Mouse (Mus musculus) layer of hippocampus, postnatal 14 days (tissue): ENCODE results near the gene Acadvl. TPM values are rescaled to one million over a fixed set of nuclear protein-coding genes. Genes with fewer than 3 reads are reported as not detected.

Source experiments
- DNase-seq, 2 experiments: peaks; one replicate each; pipeline ENCODE4 v3.0.0; 2021 to 2022; ENCODE audit warnings: low spot score in 2 of 2, mixed read lengths in 1 of 2
- microRNA-seq, 2 experiments: library from miRNA; unstranded; fragments of <30 nt; microRNA quantifications; one replicate each; pipeline ENCODE4 v1.2.0; 2021
- total RNA-seq, 2 experiments: library from RNA; stranded (reverse); gene quantifications; 2 replicates each; pipeline ENCODE4 v1.2.3; 2021

Acadvl gene
- total RNA-seq, 2 experiments from 2014 or later = 62.3 to 69.2 TPM

DNA sequence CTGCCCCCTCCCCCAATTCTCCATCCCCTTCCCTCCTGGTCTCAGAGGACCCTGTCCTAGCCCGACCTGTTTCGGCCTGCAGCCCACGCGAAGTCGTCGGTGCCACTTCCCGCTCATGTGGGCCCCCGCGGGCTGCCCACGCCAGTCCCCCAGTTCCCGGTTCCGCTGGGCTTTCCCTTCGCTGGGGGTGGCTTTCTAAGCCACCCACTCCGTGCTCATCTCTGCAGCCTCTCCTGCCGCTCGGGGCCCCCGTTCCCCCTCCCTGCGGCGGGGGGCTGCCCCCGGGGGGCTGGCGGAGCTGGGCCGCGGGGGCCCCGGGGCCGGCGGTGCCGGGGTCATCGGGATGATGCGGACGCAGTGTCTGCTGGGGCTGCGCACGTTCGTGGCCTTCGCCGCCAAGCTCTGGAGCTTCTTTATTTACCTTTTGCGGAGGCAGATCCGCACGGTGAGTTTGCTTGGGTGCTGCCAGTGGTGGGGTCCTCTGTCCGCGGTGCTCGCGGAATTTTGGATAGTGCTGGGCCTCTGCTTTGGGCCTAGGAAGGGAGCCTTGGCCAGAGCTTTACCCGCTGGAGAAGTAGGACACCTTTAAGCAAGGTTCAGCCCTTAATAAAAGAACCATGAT, 34.0 kb downstream of the Acadvl start, which contains the start of gene Ctdnep1:
Gene Ctdnep1, plus strand, starts transcription at position 16 of the 622 bp plus-strand sequence.
- DNase-seq = no peak

- peak; percentile 100 for DNase-seq
Observed at GRCm38 (mm10) chr11:69980196-69981140, 34.7 kb downstream of the Acadvl start.

- no peak for DNase-seq
Observed at GRCm38 (mm10) chr11:69979827-69980195, 35.4 kb downstream of the Acadvl start.

DNA sequence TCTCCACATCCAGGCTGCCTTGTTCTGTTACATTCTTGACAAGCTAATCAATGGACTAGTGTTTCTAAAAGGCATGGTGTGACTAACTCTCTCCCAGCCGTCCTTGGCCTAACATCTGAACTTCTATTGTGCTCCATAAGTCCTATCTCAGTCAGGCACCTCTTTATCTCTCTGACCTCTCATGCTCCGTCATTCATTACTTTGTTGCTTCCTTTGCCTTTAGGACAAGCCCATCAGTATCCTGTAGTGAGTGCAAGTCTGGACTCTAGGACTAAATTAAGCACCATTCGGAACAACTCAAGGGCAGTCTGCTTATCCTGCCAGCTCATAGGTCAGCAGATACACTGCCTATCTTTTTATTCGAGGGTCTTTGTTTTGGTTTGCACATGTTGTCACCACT, 38.9 kb downstream of the Acadvl start:
- no peak for DNase-seq

DNA sequence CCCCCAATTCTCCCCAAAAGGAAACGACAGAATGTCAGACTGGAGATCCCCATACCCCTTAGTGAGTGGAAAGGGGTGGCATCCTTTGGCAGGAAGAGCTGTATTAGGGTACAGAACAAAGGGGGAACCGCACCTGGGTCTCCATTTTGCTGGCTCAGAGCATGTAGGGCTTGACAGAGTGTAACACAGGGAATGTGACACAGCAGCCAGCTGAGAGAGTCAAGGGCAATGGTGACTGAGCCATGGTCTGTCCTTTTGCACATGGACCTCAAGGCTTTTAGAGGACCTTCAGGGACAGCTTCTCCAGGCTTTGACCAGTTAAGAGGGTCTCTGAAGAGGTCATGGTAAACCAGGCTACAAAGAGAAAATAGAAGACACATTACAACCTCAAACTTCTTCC, 40.3 kb downstream of the Acadvl start:
- no peak for DNase-seq

DNA sequence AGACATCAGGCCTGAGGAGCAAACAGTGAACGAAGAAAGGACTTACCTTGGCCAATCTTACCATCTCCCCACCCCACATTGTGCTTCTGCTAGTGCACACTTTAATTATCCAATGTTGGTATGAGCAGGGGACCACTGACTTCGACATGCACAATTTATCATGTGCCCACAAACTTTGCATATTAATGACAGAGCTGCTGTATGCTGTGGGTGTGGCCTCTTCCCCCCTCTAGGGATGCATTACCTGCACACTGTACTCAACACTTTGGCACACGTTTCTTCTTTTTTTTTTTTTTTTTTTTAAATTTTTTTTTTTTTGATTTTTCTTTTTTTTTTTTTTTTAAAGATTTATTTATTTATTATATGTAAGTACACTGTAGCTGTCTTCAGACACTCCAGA, 44.4 kb downstream of the Acadvl start:
- DNase-seq = no peak

DNA sequence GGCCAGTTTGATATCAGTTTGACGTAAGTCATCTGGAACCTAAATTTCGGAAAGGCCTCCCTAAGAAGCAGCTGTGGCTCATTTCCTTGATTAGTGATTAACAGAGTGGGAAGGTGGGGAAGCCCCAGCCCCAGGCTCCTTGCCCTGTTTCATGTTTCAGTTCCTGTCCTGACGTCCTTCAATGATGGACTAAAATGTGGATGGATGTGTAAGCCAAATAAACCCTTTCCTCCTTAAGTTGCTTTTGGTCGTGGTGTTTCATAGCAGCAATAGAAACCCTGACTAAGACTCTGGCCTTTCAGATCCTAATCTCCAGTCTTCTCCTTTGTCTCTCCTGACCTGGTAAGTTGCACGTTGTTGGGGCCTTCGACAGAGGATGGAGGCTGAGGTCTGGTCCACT, 45.0 kb downstream of the Acadvl start:
- DNase-seq = no peak

DNA sequence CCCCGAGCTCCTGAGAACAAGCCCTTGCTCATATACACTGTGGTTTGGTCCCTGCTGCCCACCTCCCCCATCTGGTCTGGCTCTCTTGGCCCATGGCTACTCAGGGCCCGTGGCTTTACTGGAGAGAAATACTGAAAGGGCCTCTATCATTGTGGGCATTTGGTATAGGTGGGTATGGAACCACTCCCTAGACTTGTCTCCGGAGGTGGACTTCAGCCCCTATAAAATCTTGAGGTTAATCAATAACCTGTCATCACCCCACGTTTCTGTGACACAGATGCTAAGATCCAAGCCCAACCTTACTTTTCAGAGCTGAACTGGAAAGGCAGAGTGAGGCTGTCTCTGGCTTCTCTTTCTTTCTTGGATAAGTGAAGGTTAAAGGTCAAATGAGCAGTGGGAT, 46.4 kb downstream of the Acadvl start:
- no peak for DNase-seq

DNA sequence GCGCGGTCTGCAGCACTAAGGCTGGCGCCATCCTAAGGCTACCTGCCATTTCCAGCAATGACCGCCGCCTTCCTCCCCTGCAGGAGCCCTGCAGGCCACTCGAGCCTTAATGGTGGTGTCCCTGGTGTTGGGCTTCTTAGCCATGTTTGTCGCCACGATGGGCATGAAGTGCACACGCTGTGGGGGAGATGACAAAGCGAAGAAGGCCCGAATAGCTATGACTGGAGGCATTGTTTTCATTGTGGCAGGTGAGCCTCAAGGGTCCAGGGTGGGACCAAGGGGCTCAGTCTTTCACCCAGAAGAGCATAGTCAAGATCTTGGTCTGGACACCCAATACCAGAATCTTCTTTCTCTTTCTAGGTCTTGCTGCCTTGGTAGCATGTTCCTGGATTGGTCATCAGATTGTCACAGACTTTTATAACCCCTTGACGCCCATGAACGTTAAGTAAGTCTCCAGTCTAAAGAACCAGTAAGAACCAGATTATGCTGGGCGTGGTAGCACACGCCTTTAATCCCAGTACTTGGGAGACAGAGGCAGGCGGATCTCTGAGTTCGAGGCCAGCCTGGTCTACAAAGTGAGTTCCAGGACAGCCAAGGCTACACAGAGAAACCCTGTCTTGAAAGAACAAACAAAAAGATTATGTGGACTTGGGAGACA, 48.2 kb downstream of the Acadvl start:
- DNase-seq = no peak

- no peak for DNase-seq
Observed at GRCm38 (mm10) chr11:69966006-69966859, 49.0 kb downstream of the Acadvl start.

- DNase-seq = no peak
Observed at GRCm38 (mm10) chr11:69965271-69966005, 49.8 kb downstream of the Acadvl start.

DNA sequence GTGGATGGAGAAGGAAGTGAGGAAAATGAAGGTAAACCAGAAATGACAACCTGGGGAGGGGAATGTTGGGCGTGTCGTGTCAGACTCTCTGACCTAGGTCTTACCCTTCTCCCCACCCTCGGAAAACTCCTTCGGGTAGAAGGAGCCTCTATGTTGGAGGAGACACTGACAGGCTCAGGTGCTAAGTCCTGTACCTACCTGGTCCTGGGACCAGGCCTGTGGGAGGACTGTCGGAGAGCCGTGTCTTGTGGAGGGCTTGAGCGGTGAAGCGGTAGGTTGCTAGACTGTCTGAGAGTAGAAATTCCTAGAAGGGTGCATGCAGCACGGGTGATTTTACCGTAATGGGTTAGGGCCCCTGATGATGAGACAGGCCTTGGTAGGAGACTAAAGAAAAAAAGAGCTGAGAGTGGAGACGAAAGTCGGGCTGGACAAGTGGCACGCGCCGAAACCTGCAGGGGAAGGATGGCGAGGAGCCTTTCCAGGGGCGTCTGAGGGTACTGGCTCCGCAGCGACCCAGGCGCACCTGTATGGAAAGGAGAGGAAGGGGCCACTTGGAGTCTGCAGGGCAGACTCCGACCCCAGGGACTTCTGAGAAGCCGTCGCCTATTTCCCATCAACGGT, 50.5 kb downstream of the Acadvl start, which contains the start of gene Cldn7:
Gene Cldn7, plus strand, starts transcription at position 130 of the 621 bp plus-strand sequence.
- DNase-seq = no peak

DNA sequence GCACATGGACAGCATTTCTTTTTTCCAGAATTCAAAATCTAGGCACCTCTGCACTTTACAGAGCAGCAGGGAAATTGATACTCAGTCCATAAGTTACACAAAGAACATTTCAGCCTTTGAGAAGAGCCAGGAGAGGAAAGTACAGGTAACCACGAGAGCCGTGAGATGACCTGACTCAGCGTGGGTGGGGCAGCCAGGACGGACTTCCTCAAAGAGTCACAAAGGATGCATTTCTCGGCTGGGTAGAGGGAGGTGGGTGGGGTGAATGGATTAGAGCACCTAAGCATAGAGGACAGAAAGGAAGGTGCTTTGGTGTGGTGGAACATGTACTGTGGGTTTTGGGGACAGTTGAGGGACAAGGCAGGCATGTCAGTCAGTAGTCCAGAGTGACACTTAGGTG, 53.4 kb downstream of the Acadvl start:
- DNase-seq = no peak

DNA sequence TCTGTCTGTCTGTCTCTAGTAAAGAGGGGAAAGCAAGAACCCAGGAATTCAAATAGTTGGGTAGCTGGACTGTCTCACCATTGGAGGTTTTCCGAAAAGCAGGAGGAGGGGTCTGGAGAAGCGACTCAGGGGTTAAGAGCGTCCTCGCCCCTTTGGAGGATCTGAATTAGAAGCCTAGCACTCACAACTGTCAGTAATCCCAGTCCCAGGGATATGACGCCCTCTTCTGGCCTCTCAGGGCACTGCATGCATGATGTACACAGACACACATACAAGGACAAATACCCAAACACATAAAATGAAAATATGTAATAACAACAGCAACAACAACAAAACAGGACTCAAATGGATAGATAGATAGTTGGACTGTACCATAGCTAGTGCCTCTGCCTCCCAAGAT, 54.6 kb downstream of the Acadvl start:
- no peak for DNase-seq

Small RNAs within 50 kb of the gene (microRNA-seq; reads per million reads assigned to microRNA genes)
- gene Gm44349 (0 to 0.23 reads per million in 2 experiments), gene Mir324 (9,675 to 10,187 reads per million in 2 experiments)

Other genes with a start within 250 kb of the Acadvl start
- gene Zbtb4, start 249.5 kb downstream of the Acadvl start, total RNA-seq = 10 to 100 TPM; 82.0 to 83.5 TPM
- gene Chrnb1, start 219.5 kb downstream of the Acadvl start, total RNA-seq = 1 to 10 TPM; 1.0 to 1.1 TPM
- gene Fgf11, start 213.6 kb downstream of the Acadvl start, total RNA-seq = 10 to 100 TPM; 22.8 to 23.7 TPM
- not detected for gene Tmem102, start 209.8 kb downstream of the Acadvl start, total RNA-seq
- not detected for gene Gm39566, start 200.1 kb downstream of the Acadvl start, total RNA-seq
- gene Spem2, start 196.9 kb downstream of the Acadvl start, total RNA-seq = not detected
- under 1 TPM; 0.50 to 0.74 TPM for gene Spem1, start 193.2 kb downstream of the Acadvl start, total RNA-seq
- 100 to 1,000 TPM; 220 to 226 TPM for gene Nlgn2, start 177.6 kb downstream of the Acadvl start, total RNA-seq
- 100 to 1,000 TPM; 150 to 162 TPM for gene Tmem256, start 176.9 kb downstream of the Acadvl start, total RNA-seq
- gene Plscr3, start 169.0 kb downstream of the Acadvl start, total RNA-seq = 10 to 100 TPM; 22.0 to 23.3 TPM
- not detected for gene Tnk1, start 156.7 kb downstream of the Acadvl start, total RNA-seq
- not detected for gene Tmem95, start 137.4 kb downstream of the Acadvl start, total RNA-seq
- 1 to 10 TPM; 1.1 to 1.2 TPM for gene Kctd11, start 134.0 kb downstream of the Acadvl start, total RNA-seq
- gene Acap1, start 119.9 kb downstream of the Acadvl start, total RNA-seq = under 1 TPM in 1 of 2 experiments, not detected in 1; 0.30 TPM
- 1 to 10 TPM; 1.5 to 2.1 TPM for gene 2810408A11Rik, start 114.4 kb downstream of the Acadvl start, total RNA-seq
- gene Neurl4, start 114.3 kb downstream of the Acadvl start, total RNA-seq = 100 to 1,000 TPM; 108 to 124 TPM
- gene Gps2, start 101.5 kb downstream of the Acadvl start, total RNA-seq = 10 to 100 TPM; 28.5 to 29.3 TPM
- 100 to 1,000 TPM; 446 to 451 TPM for gene Eif5a, start 93.5 kb downstream of the Acadvl start, total RNA-seq
- 1 to 10 TPM; 8.3 to 9.7 TPM for gene Ybx2, start 79.6 kb downstream of the Acadvl start, total RNA-seq
- 1 to 10 TPM; 1.8 to 3.6 TPM for gene Slc2a4, start 67.2 kb downstream of the Acadvl start, total RNA-seq
- not detected for gene Cldn7, start 50.6 kb downstream of the Acadvl start, total RNA-seq
- 100 to 1,000 TPM; 108 to 115 TPM for gene Ctdnep1, start 34.3 kb downstream of the Acadvl start, total RNA-seq
- 10 to 100 TPM; 88.5 to 93.9 TPM for gene Elp5, start 32.9 kb downstream of the Acadvl start, total RNA-seq
- 100 to 1,000 TPM; 221 to 251 TPM for gene Gabarap, start 24.3 kb downstream of the Acadvl start, total RNA-seq
- gene Phf23, start 19.6 kb downstream of the Acadvl start, total RNA-seq = 10 to 100 TPM; 38.0 to 40.0 TPM
- gene Dvl2, start 14.8 kb downstream of the Acadvl start, total RNA-seq = 10 to 100 TPM; 29.3 to 29.7 TPM
- gene Dlg4, start 1.5 kb upstream of the Acadvl start, total RNA-seq = 100 to 1,000 TPM; 845 to 900 TPM
- 1 to 10 TPM in 1 of 2 experiments, under 1 TPM in 1; 0.88 to 1.0 TPM for gene Asgr1, start 38.7 kb upstream of the Acadvl start, total RNA-seq
- not detected for gene Asgr2, start 77.2 kb upstream of the Acadvl start, total RNA-seq
- gene Mgl2, start 114.9 kb upstream of the Acadvl start, total RNA-seq = 1 to 10 TPM in 1 of 2 experiments, under 1 TPM in 1; 0.55 to 1.2 TPM
- 1 to 10 TPM; 1.1 to 2.3 TPM for gene Clec10a, start 140.8 kb upstream of the Acadvl start, total RNA-seq
- 10 to 100 TPM; 26.1 to 32.9 TPM for gene Slc16a11, start 197.3 kb upstream of the Acadvl start, total RNA-seq
- gene Slc16a13, start 205.7 kb upstream of the Acadvl start, total RNA-seq = 10 to 100 TPM in 1 of 2 experiments, 1 to 10 TPM in 1; 9.3 to 12.6 TPM
- gene Bcl6b, start 214.4 kb upstream of the Acadvl start, total RNA-seq = 1 to 10 TPM; 2.7 to 2.9 TPM
- 10 to 100 TPM; 42.3 to 47.7 TPM for gene 0610010K14Rik, start 222.5 kb upstream of the Acadvl start, total RNA-seq
- gene Gm21988, start 224.4 kb upstream of the Acadvl start, total RNA-seq = 1 to 10 TPM; 7.2 to 7.9 TPM
- 100 to 1,000 TPM; 280 to 324 TPM for gene Rnasek, start 224.4 kb upstream of the Acadvl start, total RNA-seq
- under 1 TPM in 1 of 2 experiments, not detected in 1; 0.48 TPM for gene Alox12, start 239.9 kb upstream of the Acadvl start, total RNA-seq